Mouse (Mus musculus) embryonic fibroblast, embryonic 13.5 days (primary cell): ENCODE measurements around the gene Gast.

Experiments used
- CTCF ChIP-seq: IDR thresholded peaks from 2 replicates; pipeline ENCODE4 v1.5.1; 2011; ENCODE audit warnings: mild to moderate bottlenecking, control low read depth, low read length, moderate library complexity, borderline replicate concordance; ENCODE audit not compliant: insufficient read depth
- POLR2A ChIP-seq: IDR thresholded peaks from 2 replicates; pipeline ENCODE4 v1.6.1; 2011; ENCODE audit warnings: low read depth, mild to moderate bottlenecking, control low read depth, low read length, moderate library complexity

- no peak for TF ChIP-seq CTCF
- no peak for TF ChIP-seq POLR2A
Measured at GRCm38 (mm10) chr11:100356819-100357211, 22.6 kb downstream of the Gast start.
